Mouse (Mus musculus): ENCODE measurements at regions not wholly inside any gene's neighbourhood (a gene's known extent, or its start where the extent isn't known, plus 50 kb on each side); places are given as distances from the start of the nearest gene placed in this dataset.
A peak's percentile ranks its signal among the peaks of the same experiment; 100 is the strongest.

- peaks cover 4% of the 10 kb centered on the region; the same call in 1 of the 2 replicates for H3K4me1 ChIP-seq (ENCODE audit: insufficient read depth, low read depth, low read length)
- peaks cover 28% of the 10 kb centered on the region for H3K27me3 ChIP-seq (ENCODE audit: insufficient read depth, low read length)
- H3K9me3 ChIP-seq (replicated peaks), result no peaks in the 10 kb centered on the region
- peak; percentile 45 for ATAC-seq (ENCODE audit: extremely low read depth, insufficient number of reproducible peaks, low FRiP score, poor library complexity, severe bottlenecking)
- H3K36me3 ChIP-seq (replicated peaks), result no peaks in the 10 kb centered on the region
- no peak overlapping the region for H3K4me3 ChIP-seq (ENCODE audit: low read depth, low read length)
- TF ChIP-seq GATA1 (IDR thresholded peaks at IDR 0.05; ENCODE audit: borderline replicate concordance, low read length), result no peak
- TF ChIP-seq POLR2AphosphoS5 (IDR thresholded peaks at IDR 0.05; ENCODE audit: insufficient replicate concordance, low read depth, low read length), result no peak
- no peak for TF ChIP-seq CTCF (IDR thresholded peaks at IDR 0.05; ENCODE audit: low read depth, low read length)
- TF ChIP-seq GATA2 (IDR thresholded peaks at IDR 0.05; ENCODE audit: borderline replicate concordance, low read depth, low read length), result no peak
- no peak for TF ChIP-seq TAL1 (conservative IDR thresholded peaks at IDR 0.05; ENCODE audit: low read depth, low read length)
- no peak for DNase-seq (ENCODE audit: low spot score)
Measured at GRCm38 (mm10) chr16:95798582-95798981, 96.7 kb downstream of the Ets2 start.

DNA sequence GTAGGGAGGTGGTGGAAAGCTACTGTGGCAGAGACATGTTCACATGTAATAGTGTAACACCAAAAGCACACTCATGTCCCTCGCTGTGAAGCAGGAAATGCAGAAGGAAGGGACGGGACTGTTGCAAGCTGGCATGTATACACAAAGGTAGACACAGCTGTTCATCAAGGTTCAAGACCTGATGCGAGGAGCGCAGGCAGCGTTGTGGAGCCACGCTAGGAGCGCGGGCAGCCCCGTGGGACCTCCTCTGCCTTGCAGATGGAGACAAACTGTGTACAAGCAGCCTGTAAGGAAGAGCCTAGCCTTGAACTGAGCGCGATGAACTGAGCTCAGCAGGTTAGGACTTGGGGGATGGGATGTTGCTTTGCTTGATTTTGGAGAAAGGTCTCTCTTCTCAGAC, 96.2 kb downstream of the Ets2 start:
- no peak for DNase-seq (ENCODE audit: low spot score)
- no peaks in the 10 kb centered on the region for H3K9me3 ChIP-seq (replicated peaks)
- peaks cover 30% of the 10 kb centered on the region for H3K27me3 ChIP-seq (ENCODE audit: insufficient read depth, low read length)
- TF ChIP-seq CTCF (IDR thresholded peaks at IDR 0.05; ENCODE audit: low read depth, low read length), result no peak
- TF ChIP-seq TAL1 (conservative IDR thresholded peaks at IDR 0.05; ENCODE audit: low read depth, low read length), result no peak
- no peak for TF ChIP-seq GATA2 (IDR thresholded peaks at IDR 0.05; ENCODE audit: borderline replicate concordance, low read depth, low read length)
- no peak for TF ChIP-seq GATA1 (IDR thresholded peaks at IDR 0.05; ENCODE audit: borderline replicate concordance, low read length)
- TF ChIP-seq POLR2AphosphoS5 (IDR thresholded peaks at IDR 0.05; ENCODE audit: insufficient replicate concordance, low read depth, low read length), result no peak
- H3K4me1 ChIP-seq (ENCODE audit: insufficient read depth, low read depth, low read length), result peaks cover 7% of the 10 kb centered on the region
- no peak for ATAC-seq (ENCODE audit: extremely low read depth, insufficient number of reproducible peaks, low FRiP score, poor library complexity, severe bottlenecking)
- H3K36me3 ChIP-seq (replicated peaks), result no peaks in the 10 kb centered on the region
- H3K4me3 ChIP-seq (ENCODE audit: low read depth, low read length), result no peak overlapping the region

DNA sequence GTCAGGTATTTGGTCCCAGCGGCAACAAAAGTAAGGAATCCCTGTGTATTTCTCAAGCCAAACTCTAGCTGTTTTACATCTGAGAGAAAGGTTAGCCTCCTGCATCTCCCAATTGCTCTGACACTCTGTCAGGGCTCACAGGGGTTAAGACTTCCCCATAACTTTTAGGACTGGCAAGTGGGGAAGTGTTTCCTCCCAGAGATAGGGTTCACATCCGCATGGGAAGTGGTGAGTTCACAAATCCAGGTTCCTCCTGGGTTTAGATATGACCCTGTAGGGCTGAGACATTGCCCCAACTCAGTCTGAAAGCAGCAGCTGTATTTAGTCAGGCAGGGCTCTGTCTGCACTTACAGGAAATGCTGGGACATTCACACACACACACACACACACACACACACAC, 95.3 kb downstream of the Ets2 start:
- DNase-seq (ENCODE audit: low spot score) (no peak), ATAC-seq (ENCODE audit: extremely low read depth, insufficient number of reproducible peaks, low FRiP score, poor library complexity, severe bottlenecking) (no peak)

GRCm38 (mm10) chr16:95794876-95795275, 93.0 kb downstream of the Ets2 start:
- ATAC-seq (ENCODE audit: extremely low read depth, insufficient number of reproducible peaks, low FRiP score, poor library complexity, severe bottlenecking) (no peak), DNase-seq (ENCODE audit: low spot score) (no peak)
- Histone ChIP-seq H3K9me3 (replicated peaks) (no peaks in the 10 kb centered on the region), H3K4me1 (ENCODE audit: insufficient read depth, low read depth, low read length) (peaks cover 12% of the 10 kb centered on the region), H3K27me3 (ENCODE audit: insufficient read depth, low read length) (peaks cover 32% of the 10 kb centered on the region), H3K36me3 (replicated peaks) (no peaks in the 10 kb centered on the region), H3K4me3 (ENCODE audit: low read depth, low read length) (no peak overlapping the region)
- TF ChIP-seq GATA2 (IDR thresholded peaks at IDR 0.05; ENCODE audit: borderline replicate concordance, low read depth, low read length) (no peak), POLR2AphosphoS5 (IDR thresholded peaks at IDR 0.05; ENCODE audit: insufficient replicate concordance, low read depth, low read length) (no peak), CTCF (IDR thresholded peaks at IDR 0.05; ENCODE audit: low read depth, low read length) (no peak), GATA1 (IDR thresholded peaks at IDR 0.05; ENCODE audit: borderline replicate concordance, low read length) (no peak), TAL1 (conservative IDR thresholded peaks at IDR 0.05; ENCODE audit: low read depth, low read length) (no peak)

More for the DNA sequence above, 95.3 kb downstream of the Ets2 start:
- Histone ChIP-seq H3K4me1 (ENCODE audit: insufficient read depth, low read depth, low read length) (peaks cover 9% of the 10 kb centered on the region), H3K4me3 (ENCODE audit: low read depth, low read length) (no peak overlapping the region), H3K9me3 (replicated peaks) (no peaks in the 10 kb centered on the region), H3K36me3 (replicated peaks) (no peaks in the 10 kb centered on the region), H3K27me3 (ENCODE audit: insufficient read depth, low read length) (peaks cover 32% of the 10 kb centered on the region)
- TF ChIP-seq POLR2AphosphoS5 (IDR thresholded peaks at IDR 0.05; ENCODE audit: insufficient replicate concordance, low read depth, low read length) (no peak), GATA1 (IDR thresholded peaks at IDR 0.05; ENCODE audit: borderline replicate concordance, low read length) (no peak), TAL1 (conservative IDR thresholded peaks at IDR 0.05; ENCODE audit: low read depth, low read length) (no peak), GATA2 (IDR thresholded peaks at IDR 0.05; ENCODE audit: borderline replicate concordance, low read depth, low read length) (no peak), CTCF (IDR thresholded peaks at IDR 0.05; ENCODE audit: low read depth, low read length) (no peak)

DNA sequence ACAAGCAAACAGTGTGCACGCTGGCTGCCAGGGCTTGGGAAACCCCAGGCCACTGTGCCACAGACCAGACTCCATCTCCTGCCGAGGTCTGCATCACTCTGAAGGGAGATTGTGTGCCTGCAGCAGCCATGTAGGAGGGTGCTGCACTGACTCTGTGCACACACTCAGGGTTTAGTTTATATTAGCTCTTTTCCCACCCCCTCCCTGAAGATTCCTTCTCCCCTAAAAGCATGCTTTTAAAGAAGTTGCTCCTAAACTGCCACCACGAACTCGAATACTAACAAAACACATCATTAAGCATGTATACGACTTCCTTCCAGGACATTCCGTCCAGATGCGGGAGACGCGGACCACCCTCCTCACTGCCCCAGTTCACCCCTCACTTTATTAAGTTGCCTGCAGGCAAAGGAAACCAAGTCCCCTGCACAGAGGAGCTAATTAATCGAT, 92.4 kb downstream of the Ets2 start:
- ATAC-seq (ENCODE audit: extremely low read depth, insufficient number of reproducible peaks, low FRiP score, poor library complexity, severe bottlenecking), result no peak
- Histone ChIP-seq H3K4me1 (ENCODE audit: insufficient read depth, low read depth, low read length) (peaks cover 12% of the 10 kb centered on the region), H3K27me3 (ENCODE audit: insufficient read depth, low read length) (peaks cover 32% of the 10 kb centered on the region), H3K4me3 (ENCODE audit: low read depth, low read length) (no peak overlapping the region), H3K9me3 (replicated peaks) (no peaks in the 10 kb centered on the region), H3K36me3 (replicated peaks) (no peaks in the 10 kb centered on the region)
- no peak for DNase-seq (ENCODE audit: low spot score)
- TF ChIP-seq GATA2 (IDR thresholded peaks at IDR 0.05; ENCODE audit: borderline replicate concordance, low read depth, low read length) (no peak), GATA1 (IDR thresholded peaks at IDR 0.05; ENCODE audit: borderline replicate concordance, low read length) (no peak), TAL1 (conservative IDR thresholded peaks at IDR 0.05; ENCODE audit: low read depth, low read length) (no peak), POLR2AphosphoS5 (IDR thresholded peaks at IDR 0.05; ENCODE audit: insufficient replicate concordance, low read depth, low read length) (no peak), CTCF (IDR thresholded peaks at IDR 0.05; ENCODE audit: low read depth, low read length) (no peak)

DNA sequence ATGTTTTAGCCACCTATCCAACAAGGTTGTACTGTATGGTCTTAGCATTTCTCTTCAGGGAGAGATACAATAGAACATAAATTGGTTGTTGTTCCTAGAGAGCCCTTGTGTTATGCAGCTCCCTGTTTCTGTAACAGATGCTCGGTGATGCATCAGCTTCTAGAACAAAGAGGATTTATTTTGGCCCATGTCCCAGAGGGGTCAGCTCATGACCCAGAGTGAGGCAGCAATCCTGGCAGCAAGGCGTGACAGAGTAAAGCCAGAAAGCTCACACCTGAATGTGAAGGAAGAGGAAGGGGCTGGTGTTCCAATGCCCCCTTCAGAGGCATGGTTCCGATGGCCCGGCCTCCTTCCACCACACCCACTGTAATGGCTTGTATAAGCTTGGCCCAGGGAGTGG, 88.8 kb downstream of the Ets2 start:
- H3K36me3 ChIP-seq (replicated peaks), result no peaks in the 10 kb centered on the region
- no peak for ATAC-seq (ENCODE audit: extremely low read depth, insufficient number of reproducible peaks, low FRiP score, poor library complexity, severe bottlenecking)
- H3K4me1 ChIP-seq (ENCODE audit: insufficient read depth, low read depth, low read length), result peaks cover 9% of the 10 kb centered on the region
- peaks cover 24% of the 10 kb centered on the region for H3K27me3 ChIP-seq (ENCODE audit: insufficient read depth, low read length)
- H3K4me3 ChIP-seq (ENCODE audit: low read depth, low read length), result no peak overlapping the region
- H3K9me3 ChIP-seq (replicated peaks), result no peaks in the 10 kb centered on the region
- no peak for DNase-seq (ENCODE audit: low spot score)
- TF ChIP-seq POLR2AphosphoS5 (IDR thresholded peaks at IDR 0.05; ENCODE audit: insufficient replicate concordance, low read depth, low read length) (no peak), GATA1 (IDR thresholded peaks at IDR 0.05; ENCODE audit: borderline replicate concordance, low read length) (no peak), GATA2 (IDR thresholded peaks at IDR 0.05; ENCODE audit: borderline replicate concordance, low read depth, low read length) (no peak), TAL1 (conservative IDR thresholded peaks at IDR 0.05; ENCODE audit: low read depth, low read length) (no peak), CTCF (IDR thresholded peaks at IDR 0.05; ENCODE audit: low read depth, low read length) (no peak)

All from G1E (cell line).